Mouse (Mus musculus) erythroblast, embryonic 14.5 days (primary cell): ENCODE measurements at regions not wholly inside any gene's neighbourhood (a gene's known extent, or its start where the extent isn't known, plus 50 kb on each side); places are given as distances from the start of the nearest gene placed in this dataset.

Source experiments
- H3K27me3 ChIP-seq: 2 replicates; pipeline ENCODE4 v1.6.1; 2012; ENCODE audit warnings: inconsistent platforms; ENCODE audit not compliant: control insufficient read depth
- H3K36me3 ChIP-seq: 2 replicates; pipeline ENCODE4 v1.6.1; 2012; ENCODE audit warnings: mild to moderate bottlenecking, inconsistent platforms; ENCODE audit not compliant: control insufficient read depth
- H3K4me1 ChIP-seq: 2 replicates; pipeline ENCODE4 v1.6.1; 2012; ENCODE audit warnings: inconsistent platforms; ENCODE audit not compliant: control insufficient read depth
- H3K4me3 ChIP-seq: replicated peaks from 2 replicates; pipeline ENCODE3; 2012; ENCODE audit warnings: moderate library complexity, mild to moderate bottlenecking, inconsistent platforms
- H3K9me3 ChIP-seq: 2 replicates; pipeline ENCODE4 v1.6.1; 2012; ENCODE audit warnings: low read length, inconsistent platforms, mixed read lengths; ENCODE audit not compliant: control insufficient read depth
- GATA1 ChIP-seq: IDR thresholded peaks from 2 replicates; pipeline ENCODE4 v1.6.1; 2012; ENCODE audit warnings: low read length, inconsistent platforms, mixed read lengths
- TAL1 ChIP-seq: IDR thresholded peaks from 3 replicates; pipeline ENCODE4 v1.6.1; 2012; ENCODE audit warnings: low read length, inconsistent platforms, mixed read lengths

DNA sequence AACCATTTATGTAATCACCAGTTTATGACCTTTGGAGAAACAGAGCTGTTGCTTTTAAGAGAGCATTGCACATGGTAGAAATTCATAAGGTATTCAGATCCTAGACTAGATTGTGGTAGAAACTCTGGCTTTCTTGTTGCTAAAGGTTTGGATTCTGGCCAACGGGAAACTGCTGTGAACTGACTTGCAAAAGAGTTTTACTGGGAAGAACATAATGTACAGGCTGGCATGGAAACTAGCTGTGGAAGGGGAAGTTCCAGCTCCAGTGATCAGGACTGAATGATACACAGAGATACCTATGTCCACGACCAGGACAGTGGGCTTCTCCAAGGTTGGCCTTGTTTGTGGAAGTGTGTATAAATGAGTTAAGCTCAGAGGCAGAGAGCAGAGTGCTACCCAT, 318.9 kb downstream of the Sv2b start:
- H3K27me3 ChIP-seq = no peaks in the 10 kb centered on the region
- H3K36me3 ChIP-seq = no peaks in the 10 kb centered on the region
- TF ChIP-seq TAL1 (no peak), GATA1 (no peak)
- H3K4me1 ChIP-seq = no peaks in the 10 kb centered on the region
- no peaks in the 10 kb centered on the region for H3K9me3 ChIP-seq
- H3K4me3 ChIP-seq = no peak overlapping the region

DNA sequence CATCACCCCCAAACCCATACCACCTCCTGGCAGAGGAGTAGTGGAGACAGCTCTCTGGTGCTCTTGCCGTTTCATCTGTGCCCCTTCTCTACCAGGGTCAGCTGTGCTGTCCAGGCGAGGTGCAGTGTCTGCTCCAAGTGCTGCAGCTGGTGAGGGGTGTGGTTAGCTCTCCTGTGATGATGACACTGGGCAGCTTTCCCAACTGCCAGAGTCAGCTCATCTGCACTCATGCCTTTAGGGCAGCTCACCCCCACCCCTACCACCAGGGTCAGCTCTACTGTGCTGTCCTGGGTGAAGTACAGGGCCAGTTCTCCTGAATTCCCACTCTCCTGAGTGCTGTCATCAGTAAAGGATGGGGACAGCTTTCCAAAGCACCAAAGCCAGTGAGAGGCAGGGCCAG, 329.6 kb downstream of the Sv2b start:
- Histone ChIP-seq H3K36me3 (no peaks in the 10 kb centered on the region), H3K4me1 (no peaks in the 10 kb centered on the region), H3K27me3 (no peaks in the 10 kb centered on the region), H3K9me3 (no peaks in the 10 kb centered on the region), H3K4me3 (no peak overlapping the region)
- TF ChIP-seq TAL1 (no peak), GATA1 (no peak)

DNA sequence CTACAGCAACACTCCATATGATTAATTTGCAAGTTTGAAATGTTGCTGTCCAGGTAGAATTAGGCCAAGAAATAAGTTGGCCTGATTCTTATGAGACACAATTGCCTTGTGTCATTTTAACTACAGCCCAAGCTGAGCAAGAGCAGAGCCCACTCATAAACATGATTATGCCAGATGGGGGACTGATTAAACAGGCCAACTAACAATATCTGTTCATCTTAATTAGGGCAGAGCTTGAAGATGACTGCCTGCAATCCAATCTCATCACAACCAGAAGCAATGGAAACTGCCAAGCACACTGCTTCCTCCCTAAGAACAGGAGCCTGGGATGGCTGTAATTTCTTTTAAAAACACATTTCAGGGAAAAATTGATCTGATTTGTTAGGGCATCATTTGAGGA, 333.1 kb downstream of the Sv2b start:
- Histone ChIP-seq H3K4me1 (no peaks in the 10 kb centered on the region), H3K27me3 (no peaks in the 10 kb centered on the region), H3K9me3 (no peaks in the 10 kb centered on the region), H3K4me3 (no peak overlapping the region), H3K36me3 (no peaks in the 10 kb centered on the region)
- TF ChIP-seq GATA1 (no peak), TAL1 (no peak)

DNA sequence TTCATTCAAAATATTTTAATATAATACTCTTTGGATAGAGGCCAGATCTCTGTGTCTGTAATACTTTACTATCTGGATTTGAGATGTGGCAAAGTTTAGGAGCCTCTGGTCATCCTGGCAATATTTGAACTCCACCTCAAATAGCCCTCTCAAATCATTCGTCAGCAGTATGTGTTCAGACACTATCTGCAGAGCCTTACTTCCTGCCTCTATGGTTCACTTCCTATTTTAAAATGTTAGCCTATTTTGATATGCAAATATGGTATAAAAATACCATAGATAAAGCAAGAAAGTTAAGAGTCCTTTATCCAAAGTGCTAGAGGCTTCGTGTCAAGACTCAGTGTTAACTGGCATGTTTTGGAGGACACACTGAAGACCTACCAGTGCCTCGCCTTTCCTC, 334.6 kb downstream of the Sv2b start:
- no peaks in the 10 kb centered on the region for H3K36me3 ChIP-seq

DNA sequence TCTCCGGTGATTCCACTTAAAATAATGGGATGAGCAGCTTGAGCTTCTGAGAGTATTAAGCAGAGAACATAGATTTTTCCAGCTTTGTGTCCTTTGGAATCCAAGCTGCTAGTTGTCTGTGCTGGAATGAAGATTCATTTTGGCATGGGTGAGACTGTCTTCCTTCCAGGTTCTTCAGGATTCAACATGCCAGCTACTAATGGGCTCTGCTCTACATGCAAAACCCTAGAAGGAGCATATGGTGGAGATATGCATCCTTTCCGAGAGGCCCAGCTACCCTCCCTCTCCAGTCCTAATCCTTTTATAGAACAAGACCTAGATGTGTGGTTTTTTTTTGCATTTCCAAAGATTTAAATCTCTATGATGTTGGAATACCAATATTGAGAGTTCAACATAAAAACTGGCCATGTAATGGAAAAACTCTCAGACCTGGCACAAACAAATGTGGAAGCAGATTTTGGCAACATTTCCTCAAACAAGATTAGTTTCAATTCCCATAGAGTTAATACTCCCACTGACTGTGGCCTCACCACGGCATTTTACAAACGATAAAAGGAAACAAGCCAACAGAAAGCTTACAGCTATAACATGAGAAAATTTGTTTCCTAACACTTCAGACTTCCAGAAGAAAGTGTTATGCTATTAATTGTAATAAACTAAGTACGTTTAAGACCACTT, 364.5 kb downstream of the Sv2b start:
- Histone ChIP-seq H3K36me3 (no peaks in the 10 kb centered on the region), H3K4me3 (no peak overlapping the region), H3K9me3 (no peaks in the 10 kb centered on the region), H3K4me1 (no peaks in the 10 kb centered on the region), H3K27me3 (no peaks in the 10 kb centered on the region)
- TF ChIP-seq TAL1 (no peak), GATA1 (no peak)

More for the DNA sequence above, 334.6 kb downstream of the Sv2b start:
- Histone ChIP-seq H3K4me1 (no peaks in the 10 kb centered on the region), H3K4me3 (no peak overlapping the region), H3K27me3 (no peaks in the 10 kb centered on the region), H3K9me3 (no peaks in the 10 kb centered on the region)
- no peak for TF ChIP-seq GATA1
- no peak for TF ChIP-seq TAL1

DNA sequence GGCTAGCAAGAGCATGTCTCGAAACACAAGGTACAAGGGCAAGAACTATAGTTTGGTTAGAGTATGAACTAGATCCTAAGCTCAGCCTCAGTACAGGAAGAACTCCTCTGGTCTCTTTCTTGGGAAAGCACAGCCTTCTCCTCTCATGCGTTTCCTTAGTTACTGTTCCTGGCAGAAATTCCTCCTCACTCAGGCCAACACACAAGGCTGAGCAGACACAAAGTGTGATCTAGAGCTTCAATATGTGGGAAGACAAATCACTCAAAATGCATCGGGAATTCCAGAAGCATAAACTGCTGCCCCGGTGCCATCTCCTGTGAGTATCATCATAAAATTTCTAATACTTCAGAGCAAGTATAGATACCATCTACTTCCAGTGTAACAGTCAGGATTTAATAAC, 366.1 kb downstream of the Sv2b start:
- H3K4me1 ChIP-seq = no peaks in the 10 kb centered on the region

DNA sequence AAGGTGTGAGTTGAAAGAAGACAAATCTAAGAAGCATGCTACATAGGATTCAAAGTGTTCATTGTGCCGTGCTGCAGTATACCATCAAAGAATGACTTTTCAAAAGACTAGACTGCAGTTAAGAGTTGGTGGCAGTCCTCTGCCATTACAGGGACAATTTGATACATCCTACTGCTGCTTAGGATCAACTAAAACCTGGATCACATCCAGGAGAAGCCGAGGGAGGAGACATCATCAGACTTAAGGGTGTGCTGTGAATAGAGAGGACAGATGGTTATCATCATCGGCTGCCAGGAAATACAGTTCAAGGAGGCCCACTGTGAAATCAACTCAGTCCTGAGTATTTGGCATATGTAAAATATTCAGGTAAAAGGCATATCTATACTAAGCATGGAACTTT, 366.9 kb downstream of the Sv2b start:
- no peaks in the 10 kb centered on the region for H3K36me3 ChIP-seq
- no peaks in the 10 kb centered on the region for H3K27me3 ChIP-seq
- H3K4me1 ChIP-seq = no peaks in the 10 kb centered on the region
- no peak overlapping the region for H3K4me3 ChIP-seq
- TF ChIP-seq TAL1 (no peak), GATA1 (no peak)
- no peaks in the 10 kb centered on the region for H3K9me3 ChIP-seq

More for the DNA sequence above, 366.1 kb downstream of the Sv2b start:
- Histone ChIP-seq H3K4me3 (no peak overlapping the region), H3K36me3 (no peaks in the 10 kb centered on the region), H3K27me3 (no peaks in the 10 kb centered on the region), H3K9me3 (no peaks in the 10 kb centered on the region)
- TF ChIP-seq TAL1 = no peak
- no peak for TF ChIP-seq GATA1

DNA sequence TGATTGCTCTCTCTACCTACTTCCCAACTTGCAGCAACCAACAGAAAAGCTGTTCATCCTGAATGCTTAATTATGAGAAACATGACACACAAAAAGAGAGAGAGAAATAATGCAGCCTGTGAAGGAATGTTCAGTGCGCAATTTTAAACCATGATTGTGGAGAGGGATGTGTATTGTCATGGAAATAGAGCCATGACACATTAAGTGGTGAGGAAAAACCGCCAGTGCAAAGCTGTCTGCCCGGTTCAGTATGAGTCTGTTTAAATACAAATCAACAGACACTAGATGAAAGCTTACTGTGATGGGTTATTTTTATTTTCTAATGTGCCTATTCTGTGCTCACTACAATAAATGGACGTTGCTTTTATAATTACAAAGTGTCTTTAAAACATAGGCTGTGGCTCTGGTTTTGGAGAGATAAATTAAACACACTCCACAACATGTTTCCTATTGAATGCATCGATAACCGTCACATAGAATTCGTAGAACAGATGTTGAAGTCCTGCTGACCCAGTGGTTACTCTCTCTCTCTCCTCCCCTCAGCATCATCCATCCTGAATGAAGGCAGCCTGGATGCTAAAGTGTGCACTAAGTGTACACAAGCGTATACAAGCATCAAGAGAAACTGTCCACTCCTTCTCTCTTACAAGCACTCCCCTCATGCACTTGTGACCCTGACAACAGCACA, 374.7 kb upstream of the Slco3a1 start:
- TF ChIP-seq TAL1 (no peak), GATA1 (no peak)
- Histone ChIP-seq H3K4me1 (peaks cover 48% of the 10 kb centered on the region), H3K27me3 (no peaks in the 10 kb centered on the region), H3K9me3 (no peaks in the 10 kb centered on the region), H3K36me3 (no peaks in the 10 kb centered on the region), H3K4me3 (no peak overlapping the region)

DNA sequence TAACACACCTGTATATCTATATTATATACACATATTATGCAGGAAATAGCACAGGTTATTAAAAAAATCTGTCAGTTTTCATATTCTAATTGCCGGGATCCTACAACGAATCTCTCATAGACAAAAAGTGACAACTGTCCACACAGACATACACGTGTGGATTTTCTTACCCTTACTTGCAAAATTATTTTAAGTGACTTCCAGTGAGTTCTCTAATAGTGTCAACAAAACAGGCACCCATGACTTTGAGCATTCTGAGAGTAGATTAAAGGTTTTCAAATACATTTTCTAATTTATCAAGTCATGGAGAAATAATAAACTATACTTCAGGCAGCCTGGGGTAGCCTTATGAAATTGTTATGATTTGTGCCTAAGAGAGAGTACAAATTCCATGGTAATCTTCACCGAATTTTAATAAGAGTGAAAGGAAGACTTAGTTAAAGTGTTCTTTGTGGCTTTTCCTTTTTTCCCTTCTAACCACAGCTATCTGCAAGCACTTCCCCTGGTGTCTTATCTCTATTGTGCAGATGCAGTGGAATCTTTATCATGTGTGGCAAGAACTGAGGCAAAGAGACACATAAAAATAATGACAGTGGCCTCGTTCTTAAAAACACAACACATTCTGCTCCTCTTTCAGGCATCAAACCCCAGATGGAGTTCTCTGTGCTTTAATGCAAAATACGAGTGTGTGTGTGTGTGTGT, 373.8 kb upstream of the Slco3a1 start:
- Histone ChIP-seq H3K9me3 (no peaks in the 10 kb centered on the region), H3K4me1 (peaks cover 50% of the 10 kb centered on the region), H3K4me3 (peak overlapping the region; percentile 33), H3K27me3 (no peaks in the 10 kb centered on the region), H3K36me3 (no peaks in the 10 kb centered on the region)
- peak; percentile 88 for TF ChIP-seq TAL1
- peak; percentile 88 for TF ChIP-seq GATA1
